23 mouse cellular contexts compared by ENCODE assay signal in the genomic region with DNA sequence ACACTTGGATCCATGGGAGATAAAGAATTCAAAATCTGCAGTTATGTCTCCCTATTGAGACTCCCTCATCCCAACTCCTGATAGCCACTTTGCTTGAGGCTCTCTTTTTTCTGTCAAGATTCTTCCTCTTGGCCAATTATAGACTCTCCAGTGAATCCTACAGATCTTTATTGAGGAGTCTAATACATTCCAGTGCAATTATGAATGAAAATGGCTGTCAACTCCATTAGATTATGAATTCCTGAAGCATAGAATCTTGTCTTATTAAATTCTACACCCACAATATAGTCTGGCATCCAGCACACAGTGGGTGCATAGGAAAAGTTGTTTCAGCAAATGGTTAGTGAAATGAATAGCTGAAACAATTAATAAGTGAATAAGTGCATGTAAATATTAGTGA.
DNase-seq lines count a peak whose midpoint lies in the region; ATAC-seq lines count a peak whose summit lies in the region.
"Had no signal": no experiment of that assay in that cellular context is flagged by ENCODE, and none has a peak within 500 bp of the region (broad histone marks: within the 10 kb centered on the region; RNA-seq: fewer than 3 reads in every experiment).

No protein-coding gene starts in this region.

- H3K9ac ChIP-seq in midbrain, embryonic 14.5 days (replicated peaks; ENCODE audit: low read length): no peak overlapping the region
- no peak overlapping the region for H3K9ac ChIP-seq in midbrain, embryonic 16.5 days (ENCODE audit: low read depth, low read length)
- H3K9ac ChIP-seq in heart, embryonic 11.5 days (ENCODE audit: low read depth, low read length): no peak overlapping the region

- DNase-seq in midbrain, embryonic 14.5 days: no peak
- DNase-seq in Muller cell, postnatal 12 days (ENCODE audit: inconsistent ontology term): peak; percentile 76
- peak; percentile 57 for DNase-seq in retina, embryonic 14.5 days (ENCODE audit: low spot score)
- DNase-seq in retina, postnatal 1 day: peak; percentile 52
- no peak for DNase-seq in right cerebral cortex, postnatal 14 days
- no peak for DNase-seq in adrenal gland, postnatal 25 days
- DNase-seq: adrenal gland, adult 2 months; adrenal gland, adult 8-10 months; adrenal gland, postnatal 10 days; adrenal gland, postnatal 14 days; adrenal gland, postnatal 36 days; B cell, adult 2 months; cerebellum, adult 11 months; cerebellum, adult 11-12 months; cerebellum, adult 18-20 months; cerebellum, adult 2 months had no signal

- no peaks in the 10 kb centered on the region for H3K36me3 ChIP-seq in midbrain, embryonic 14.5 days (ENCODE audit: control insufficient read depth, insufficient read depth, low read length)
- no peaks in the 10 kb centered on the region for H3K36me3 ChIP-seq in midbrain, embryonic 16.5 days (ENCODE audit: control insufficient read depth, insufficient read depth, low read length)
- no peaks in the 10 kb centered on the region for H3K36me3 ChIP-seq in heart, embryonic 11.5 days (ENCODE audit: control insufficient read depth, insufficient read depth, low read length)
- H3K36me3 ChIP-seq: G1E had no signal

- no peak overlapping the region for H3K4me2 ChIP-seq in midbrain, embryonic 14.5 days (ENCODE audit: low read length)
- H3K4me2 ChIP-seq in midbrain, embryonic 16.5 days (ENCODE audit: low read length): no peak overlapping the region
- H3K4me2 ChIP-seq in heart, embryonic 11.5 days: no peak overlapping the region

- no peaks in the 10 kb centered on the region for H3K9me3 ChIP-seq in midbrain, embryonic 14.5 days (ENCODE audit: control insufficient read depth, low read length)
- H3K9me3 ChIP-seq in midbrain, embryonic 16.5 days (replicated peaks; ENCODE audit: control insufficient read depth, low read length, poor library complexity, severe bottlenecking): no peaks in the 10 kb centered on the region
- H3K9me3 ChIP-seq in heart, embryonic 11.5 days (replicated peaks; ENCODE audit: control insufficient read depth, low read length): no peaks in the 10 kb centered on the region

- 0 out of 2 replicates have a peak overlapping the region, but pooled peaks have one; percentile 22 for H3K27ac ChIP-seq in midbrain, embryonic 14.5 days (replicated peaks; ENCODE audit: low read depth, low read length)
- no peak overlapping the region for H3K27ac ChIP-seq in midbrain, embryonic 16.5 days (ENCODE audit: low read length)
- no peak overlapping the region for H3K27ac ChIP-seq in heart, embryonic 11.5 days (ENCODE audit: low read depth, low read length)

- H3K4me3 ChIP-seq in midbrain, embryonic 14.5 days (replicated peaks; ENCODE audit: low read depth, low read length): no peak overlapping the region
- no peak overlapping the region for H3K4me3 ChIP-seq in midbrain, embryonic 16.5 days (ENCODE audit: low read depth, low read length)
- no peak overlapping the region for H3K4me3 ChIP-seq in heart, embryonic 11.5 days (ENCODE audit: low read depth, low read length)

- H3K4me1 ChIP-seq in midbrain, embryonic 14.5 days (ENCODE audit: control insufficient read depth, insufficient read depth, low read length): peaks cover 12% of the 10 kb centered on the region; the same call in 1 of the 2 replicates
- H3K4me1 ChIP-seq in midbrain, embryonic 16.5 days (ENCODE audit: control insufficient read depth, insufficient read depth, low read length): no peaks in the 10 kb centered on the region
- H3K4me1 ChIP-seq in heart, embryonic 11.5 days (ENCODE audit: control insufficient read depth, insufficient read depth, low read length): no peaks in the 10 kb centered on the region

- no peak for ATAC-seq in midbrain, embryonic 14.5 days (ENCODE audit: low FRiP score, low TSS enrichment)
- ATAC-seq in midbrain, embryonic 16.5 days: no peak
- ATAC-seq in heart, embryonic 11.5 days (replicated peaks; ENCODE audit: insufficient number of reproducible peaks, low FRiP score, low TSS enrichment): no peak
- ATAC-seq: activated CD4-positive, CD25-positive, alpha-beta regulatory T cell, adult 4 months; CD4-positive, CD25-positive, alpha-beta regulatory T cell, adult 4 months; Patski had no signal

- H3K27me3 ChIP-seq in midbrain, embryonic 14.5 days (ENCODE audit: control insufficient read depth, insufficient read depth, low read length): no peaks in the 10 kb centered on the region
- no peaks in the 10 kb centered on the region for H3K27me3 ChIP-seq in midbrain, embryonic 16.5 days (ENCODE audit: control insufficient read depth, insufficient read depth, low read depth, low read length)
- H3K27me3 ChIP-seq in heart, embryonic 11.5 days (ENCODE audit: control insufficient read depth, insufficient read depth, low read length): no peaks in the 10 kb centered on the region
- H3K27me3 ChIP-seq: CH12.LX, Patski had no signal

Comparison
In these comparisons a context has a peak if more than half of its experiments do, and no peak if none do; other contexts are left out.
1. DNase-seq: peak in Muller cell, postnatal 12 days (single experiment), retina, embryonic 14.5 days (single experiment) and retina, postnatal 1 day (single experiment); none in midbrain, embryonic 14.5 days (single experiment), right cerebral cortex, postnatal 14 days (single experiment) and adrenal gland, postnatal 25 days (single experiment).